Mouse (Mus musculus) CH12.LX (cell line): Measurements from ENCODE around the gene Fam49a. TPM values are rescaled to one million over a fixed set of nuclear protein-coding genes. Genes with fewer than 3 reads are reported as not detected.

ENCODE experiments used
- DNase-seq: peaks from one replicate; pipeline ENCODE4 v3.0.0-alpha.2; 2013; ENCODE audit errors: extremely low read depth
- H3K27ac ChIP-seq: 2 replicates; pipeline ENCODE4 v1.5.1; 2012; ENCODE audit warnings: low read depth, mild to moderate bottlenecking, control low read depth, moderate library complexity; ENCODE audit not compliant: insufficient read depth
- H3K27me3 ChIP-seq: replicated peaks from 2 replicates; pipeline ENCODE3; 2012; ENCODE audit warnings: inconsistent platforms
- H3K36me3 ChIP-seq, 2 experiments: replicated peaks in 1 of 2; 2 replicates each; pipeline versions ENCODE3 to v1.6.1; 2012; ENCODE audit warnings: inconsistent platforms in 1 of 2, low read length in 1 of 2, mild to moderate bottlenecking in 1 of 2, mixed read lengths in 1 of 2, moderate library complexity in 1 of 2; ENCODE audit not compliant: control insufficient read depth in 1 of 2, insufficient read depth in 1 of 2
- H3K4me1 ChIP-seq, 2 experiments: 2 replicates each; pipeline ENCODE4 v1.6.1; 2012; ENCODE audit warnings: inconsistent platforms in 1 of 2, moderate library complexity in 1 of 2; ENCODE audit not compliant: insufficient read depth in 2 of 2, control insufficient read depth in 1 of 2
- H3K4me2 ChIP-seq: 2 replicates; pipeline ENCODE4 v1.6.1; 2012; ENCODE audit warnings: low read depth, mild to moderate bottlenecking, control low read depth; ENCODE audit not compliant: poor library complexity, insufficient read depth, severe bottlenecking
- H3K4me3 ChIP-seq, 3 experiments: fragments of 150-350 bp in 1 of 3; sonication (generic) in 1 of 3; replicated peaks in 1 of 3; 2 replicates each; pipeline versions ENCODE3 to v1.5.1; 2011 to 2012; ENCODE audit warnings: low read depth in 2 of 3, low read length in 2 of 3, mild to moderate bottlenecking in 2 of 3, moderate library complexity in 2 of 3, control low read depth in 1 of 3, improper control_type of control experiment in 1 of 3, inconsistent platforms in 1 of 3, mixed read lengths in 1 of 3; ENCODE audit not compliant: poor library complexity in 1 of 3
- H3K79me2 ChIP-seq: replicated peaks from 2 replicates; pipeline ENCODE4 v1.6.1; 2012; ENCODE audit warnings: mild to moderate bottlenecking, moderate library complexity; ENCODE audit not compliant: control insufficient read depth, poor library complexity, insufficient read depth, severe bottlenecking; ENCODE audit errors: extremely low read depth
- H3K9ac ChIP-seq: 2 replicates; pipeline ENCODE4 v1.6.1; 2012; ENCODE audit warnings: low read depth, mild to moderate bottlenecking, control low read depth, moderate library complexity; ENCODE audit not compliant: insufficient read depth
- H3K9me3 ChIP-seq: replicated peaks from 2 replicates; pipeline ENCODE3; 2012; ENCODE audit warnings: low read length, inconsistent platforms, mixed read lengths
- BHLHE40 ChIP-seq: IDR thresholded peaks from 2 replicates; pipeline ENCODE4 v1.6.1; 2011; ENCODE audit warnings: mild to moderate bottlenecking, low read depth, low read length, improper control_type of control experiment
- CHD1 ChIP-seq: IDR thresholded peaks from 2 replicates; pipeline ENCODE4 v1.6.1; 2012; ENCODE audit warnings: low read depth, low read length, improper control_type of control experiment, inconsistent platforms
- CHD2 ChIP-seq: IDR thresholded peaks from 2 replicates; pipeline ENCODE4 v1.6.1; 2011; ENCODE audit warnings: low read length, improper control_type of control experiment
- CTCF ChIP-seq, 2 experiments: IDR thresholded peaks in 1 of 2; conservative IDR thresholded peaks in 1 of 2; 2 replicates each; pipeline ENCODE4 v1.5.1; 2011 to 2012; ENCODE audit warnings: low read depth in 2 of 2, low read length in 2 of 2, improper control_type of control experiment in 1 of 2, inconsistent platforms in 1 of 2, mild to moderate bottlenecking in 1 of 2, moderate library complexity in 1 of 2
- E2F4 ChIP-seq: IDR thresholded peaks from 2 replicates; pipeline ENCODE4 v1.6.1; 2011; ENCODE audit warnings: low read depth, low read length, improper control_type of control experiment; ENCODE audit not compliant: insufficient replicate concordance
- EP300 ChIP-seq: IDR thresholded peaks from 2 replicates; pipeline ENCODE4 v1.6.1; 2011; ENCODE audit warnings: low read length, improper control_type of control experiment
- GABPA ChIP-seq: IDR thresholded peaks from 2 replicates; pipeline ENCODE4 v1.6.1; 2012; ENCODE audit warnings: low read depth, low read length, improper control_type of control experiment, inconsistent platforms; ENCODE audit not compliant: insufficient replicate concordance
- HCFC1 ChIP-seq: IDR thresholded peaks from 2 replicates; pipeline ENCODE4 v1.6.1; 2012; ENCODE audit warnings: low read depth, mild to moderate bottlenecking, inconsistent platforms, low read length, improper control_type of control experiment
- IRF4 ChIP-seq: IDR thresholded peaks from 2 replicates; pipeline ENCODE4 v1.6.1; 2014; ENCODE audit warnings: low read depth, mild to moderate bottlenecking, inconsistent platforms, low read length, improper control_type of control experiment
- JUN ChIP-seq: IDR thresholded peaks from 2 replicates; pipeline ENCODE4 v1.6.1; 2011; ENCODE audit warnings: low read depth, mild to moderate bottlenecking, low read length, improper control_type of control experiment, moderate library complexity; ENCODE audit not compliant: insufficient read depth
- JUND ChIP-seq: conservative IDR thresholded peaks from 2 replicates; pipeline ENCODE4 v1.6.1; 2011; ENCODE audit warnings: low read depth, low read length, improper control_type of control experiment
- MAFK ChIP-seq: IDR thresholded peaks from 2 replicates; pipeline ENCODE4 v1.6.1; 2011; ENCODE audit warnings: low read length, improper control_type of control experiment; ENCODE audit not compliant: insufficient replicate concordance
- MAX ChIP-seq: IDR thresholded peaks from 2 replicates; pipeline ENCODE4 v1.6.1; 2011; ENCODE audit warnings: low read length, improper control_type of control experiment
- MAZ ChIP-seq: IDR thresholded peaks from 2 replicates; pipeline ENCODE4 v1.6.1; 2012; ENCODE audit warnings: low read depth, mild to moderate bottlenecking, inconsistent platforms, low read length, improper control_type of control experiment, moderate library complexity
- MEF2A ChIP-seq: IDR thresholded peaks from 2 replicates; pipeline ENCODE4 v1.6.1; 2014; ENCODE audit warnings: low read depth, mild to moderate bottlenecking, inconsistent platforms, low read length, improper control_type of control experiment, borderline replicate concordance
- MXI1 ChIP-seq: IDR thresholded peaks from 2 replicates; pipeline ENCODE4 v1.6.1; 2011; ENCODE audit warnings: mild to moderate bottlenecking, low read depth, low read length, improper control_type of control experiment
- MYC ChIP-seq: IDR thresholded peaks from 2 replicates; pipeline ENCODE4 v1.6.1; 2011; ENCODE audit warnings: low read depth, mild to moderate bottlenecking, improper control_type of control experiment, low read length
- PAX5 ChIP-seq: IDR thresholded peaks from 2 replicates; pipeline ENCODE4 v1.6.1; 2012; ENCODE audit warnings: low read length, inconsistent platforms, mixed read lengths
- POLR2A ChIP-seq: IDR thresholded peaks from 2 replicates; pipeline ENCODE4 v1.6.1; 2011; ENCODE audit warnings: low read depth, mild to moderate bottlenecking, improper control_type of control experiment, low read length
- RAD21 ChIP-seq: IDR thresholded peaks from 2 replicates; pipeline ENCODE4 v1.6.1; 2011; ENCODE audit warnings: low read depth, mild to moderate bottlenecking, low read length, improper control_type of control experiment, moderate library complexity
- RCOR1 ChIP-seq: conservative IDR thresholded peaks from 2 replicates; pipeline ENCODE4 v1.6.1; 2012; ENCODE audit warnings: low read depth, mild to moderate bottlenecking, inconsistent platforms, low read length, improper control_type of control experiment
- SIN3A ChIP-seq: IDR thresholded peaks from 2 replicates; pipeline ENCODE4 v1.6.1; 2012; ENCODE audit warnings: low read length, improper control_type of control experiment, inconsistent platforms
- TBP ChIP-seq: conservative IDR thresholded peaks from 2 replicates; pipeline ENCODE4 v1.6.1; 2011; ENCODE audit warnings: low read depth, low read length, improper control_type of control experiment
- TCF12 ChIP-seq: IDR thresholded peaks from 2 replicates; pipeline ENCODE4 v1.6.1; 2014; ENCODE audit warnings: low read depth, mild to moderate bottlenecking, inconsistent platforms, low read length, improper control_type of control experiment
- UBTF ChIP-seq: IDR thresholded peaks from 2 replicates; pipeline ENCODE4 v1.6.1; 2012; ENCODE audit warnings: low read depth, mild to moderate bottlenecking, inconsistent platforms, low read length, improper control_type of control experiment, moderate library complexity
- USF2 ChIP-seq: conservative IDR thresholded peaks from 2 replicates; pipeline ENCODE4 v1.6.1; 2011; ENCODE audit warnings: low read depth, low read length, improper control_type of control experiment
- ZC3H11A ChIP-seq: IDR thresholded peaks from 2 replicates; pipeline ENCODE4 v1.6.1; 2012; ENCODE audit warnings: low read depth, mild to moderate bottlenecking, inconsistent platforms, low read length, improper control_type of control experiment
- ZNF384 ChIP-seq: IDR thresholded peaks from 2 replicates; pipeline ENCODE4 v1.6.1; 2012; ENCODE audit warnings: low read depth, low read length, improper control_type of control experiment, inconsistent platforms
- dilution Hi-C: fragments of 300-500 bp; cut with MboI; formaldehyde crosslinking; loops from 2 replicates; pipeline ENCODE4 v1.14.3; 2020; ENCODE audit warnings: low sequenced_read_pairs; ENCODE audit not compliant: extremely low pct_unique_long_range_greater_than_20kb, extremely low pct_ligation_motif_present
- in situ Hi-C: fragments of 300-500 bp; cut with MboI; formaldehyde crosslinking; loops from 3 replicates; pipeline ENCODE4 v1.14.3; 2019; ENCODE audit warnings: low sequenced_read_pairs, low pct_ligation_motif_present, low pct_unique_long_range_greater_than_20kb, mixed read lengths
- polyA plus RNA-seq: library from polyadenylated mRNA; unstranded; fragments of >175 nt; gene quantifications from 2 replicates; pipeline ENCODE4 v1.2.1, GENCODE M21; 2012; ENCODE audit warnings: low read depth; ENCODE audit not compliant: insufficient read length
- total RNA-seq, 2 experiments: library from RNA; depleted of rRNA; stranded (reverse); fragments of 300-350 nt in 1 of 2; fragments of >200 nt in 1 of 2; gene quantifications; 2 replicates each; pipeline ENCODE4 v1.2.3; 2012 to 2014

Gene Fam49a
- total and polyA plus RNA-seq, 3 experiments = 11.4 to 21.3 (median 17.9) TPM

DNA sequence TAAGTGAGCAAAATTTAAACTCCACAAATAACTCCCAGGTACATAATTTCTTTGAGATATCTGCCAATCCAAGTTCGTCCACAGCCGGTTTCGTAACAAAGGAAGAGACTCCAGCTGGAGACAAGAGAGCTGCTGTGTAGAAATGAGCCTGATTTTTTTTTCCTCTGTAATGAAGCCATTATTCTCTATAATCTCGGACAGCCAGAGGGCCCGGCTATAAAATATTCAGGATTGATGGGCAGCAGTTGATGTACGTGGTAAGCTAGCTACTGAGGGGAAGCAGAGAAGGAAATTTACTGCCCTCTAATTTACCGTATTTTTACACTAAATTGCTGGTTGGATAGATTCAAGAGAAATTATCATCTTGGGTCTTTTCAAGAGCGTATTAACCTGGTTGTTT is 102.3 kb downstream of the Fam49a start:
- peaks cover 16 to 79% of the 10 kb centered on the region in 2 experiments for H3K36me3 ChIP-seq
- dilution Hi-C loops = no loop called here

DNA sequence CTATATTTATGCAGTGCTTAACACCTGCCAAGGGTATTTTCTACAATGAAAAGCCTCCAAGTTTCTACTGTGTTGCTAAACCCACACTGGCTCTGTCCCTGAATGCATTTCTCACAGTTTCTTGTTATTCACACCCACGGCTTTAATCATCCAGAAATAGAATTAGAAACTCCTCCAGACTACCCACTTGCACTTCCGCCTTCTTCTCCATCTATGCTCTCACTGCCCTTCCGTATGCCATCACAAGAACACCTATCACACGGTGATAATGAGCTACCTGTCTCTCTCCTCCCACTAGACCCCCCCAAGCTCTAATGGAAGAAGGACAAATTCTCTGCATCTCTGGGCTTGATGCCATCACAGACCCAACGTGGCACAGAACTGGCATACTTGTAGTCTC is 105.5 kb downstream of the Fam49a start:
- Histone ChIP-seq H3K27ac (no peak overlapping the region), H3K4me2 (no peak overlapping the region), H3K36me3 (peaks cover 15 to 74% of the 10 kb centered on the region in 2 experiments), H3K9ac (no peak overlapping the region), H3K79me2 (no peaks in the 10 kb centered on the region), H3K4me3 (no peak overlapping the region), H3K9me3 (no peaks in the 10 kb centered on the region), H3K4me1 (peaks cover 0 to 2% of the 10 kb centered on the region in 2 experiments; a peak in 1 of 4 replicates), H3K27me3 (no peaks in the 10 kb centered on the region)
- no peak for DNase-seq
- dilution Hi-C loops = no loop called here
- TF ChIP-seq MEF2A = no peak
- no peak for TF ChIP-seq MXI1
- TF ChIP-seq USF2 = no peak
- TF ChIP-seq HCFC1 = no peak
- no peak for TF ChIP-seq BHLHE40
- TF ChIP-seq MAZ = no peak
- TF ChIP-seq RAD21 = no peak
- no peak for TF ChIP-seq UBTF
- no peak for TF ChIP-seq CHD1
- TF ChIP-seq GABPA = no peak
- TF ChIP-seq CTCF (conservative IDR thresholded peaks at IDR 0.05 in 1 of 2, IDR thresholded peaks at IDR 0.05 in 1 of 2; ENCODE audit: low read depth in 2 of 2, low read length in 2 of 2) = no peak
- TF ChIP-seq E2F4 = no peak
- no peak for TF ChIP-seq JUND
- no peak for TF ChIP-seq MAFK
- no peak for TF ChIP-seq MAX
- TF ChIP-seq JUN = no peak
- TF ChIP-seq EP300 = no peak
- no peak for TF ChIP-seq SIN3A
- TF ChIP-seq PAX5 = no peak
- in situ Hi-C loops = no loop called here

More for the DNA sequence above, 102.3 kb downstream of the Fam49a start:
- TF ChIP-seq RAD21 = no peak
- TF ChIP-seq MEF2A = no peak
- TF ChIP-seq TBP = no peak
- TF ChIP-seq ZNF384 = no peak
- TF ChIP-seq IRF4 = no peak
- TF ChIP-seq TCF12 = no peak
- TF ChIP-seq POLR2A = no peak
- TF ChIP-seq PAX5 = no peak
- TF ChIP-seq MYC = no peak
- no peak for TF ChIP-seq RCOR1
- TF ChIP-seq CHD2 = no peak
- no peak for TF ChIP-seq UBTF
- no peak for TF ChIP-seq ZC3H11A
- no peak for TF ChIP-seq HCFC1
- TF ChIP-seq SIN3A = no peak
- Histone ChIP-seq H3K79me2 (no peaks in the 10 kb centered on the region), H3K9ac (no peak overlapping the region), H3K4me1 (peaks cover 0 to 2% of the 10 kb centered on the region in 2 experiments; a peak in 1 of 4 replicates), H3K4me2 (no peak overlapping the region), H3K4me3 (no peak overlapping the region), H3K27ac (no peak overlapping the region), H3K27me3 (no peaks in the 10 kb centered on the region), H3K9me3 (no peaks in the 10 kb centered on the region)
- DNase-seq = no peak
- in situ Hi-C loops = no loop called here
